Mouse (Mus musculus) A20 (cell line): ENCODE data around the gene Gm28042.

Experiments
- DNase-seq: peaks from one replicate; pipeline ENCODE4 v3.0.0-alpha.2; 2011; ENCODE audit warnings: low read depth, low spot score

Gene Gm28042

DNA sequence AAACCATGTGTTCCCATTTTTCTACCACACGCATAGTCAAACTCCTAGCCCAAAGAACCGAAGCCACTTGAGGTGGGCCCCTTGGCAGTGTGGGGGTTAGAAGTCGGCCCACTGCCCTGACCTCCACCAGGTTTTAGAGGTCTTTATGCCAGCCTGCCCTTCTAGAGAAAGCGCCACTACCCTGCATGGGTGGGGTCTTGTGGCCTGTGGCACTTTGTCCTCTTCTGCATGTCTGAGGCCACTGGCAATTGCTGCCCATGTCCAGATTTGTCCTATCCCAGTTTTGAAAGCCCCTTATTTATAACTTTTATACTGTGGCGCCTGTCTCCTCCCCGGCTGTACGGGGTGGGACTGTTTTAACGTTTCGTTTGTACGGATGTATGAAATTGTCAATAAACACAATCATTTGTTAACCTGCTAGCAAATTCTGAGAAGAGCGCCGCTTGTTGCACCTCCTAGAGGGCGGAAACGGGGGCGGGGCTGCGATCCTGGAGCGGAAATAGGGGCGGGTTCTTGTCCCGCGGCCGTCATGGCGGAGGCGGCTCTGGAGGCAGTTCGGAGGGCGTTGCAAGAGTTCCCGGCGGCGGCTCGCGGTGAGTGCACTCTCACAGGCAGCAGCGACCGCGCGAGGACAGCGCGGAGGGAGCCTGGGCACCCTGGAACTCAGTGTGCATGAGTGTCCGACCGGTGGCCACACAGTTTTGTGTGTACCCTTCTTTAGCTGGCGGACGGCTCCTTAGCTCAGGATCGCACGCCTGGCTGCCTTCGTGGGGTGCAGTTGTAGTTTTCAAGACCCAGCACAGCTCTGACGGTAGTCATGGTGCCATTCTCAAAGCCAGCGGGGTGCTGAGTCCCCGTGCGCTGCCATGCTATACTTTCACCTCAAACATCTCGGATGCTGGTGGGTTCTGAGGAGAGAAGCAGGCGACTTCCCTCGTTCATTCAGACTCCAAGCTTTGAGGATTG lies at the start of gene Gm28042, which contains the start of gene Jmjd7:
Gene Gm28042 (plus strand): TSS at position 510 of the 966 bp plus-strand sequence.
Gene Jmjd7 (plus strand): TSS at position 500 of the 966 bp plus-strand sequence.
- peak; percentile 95 for DNase-seq

DNA sequence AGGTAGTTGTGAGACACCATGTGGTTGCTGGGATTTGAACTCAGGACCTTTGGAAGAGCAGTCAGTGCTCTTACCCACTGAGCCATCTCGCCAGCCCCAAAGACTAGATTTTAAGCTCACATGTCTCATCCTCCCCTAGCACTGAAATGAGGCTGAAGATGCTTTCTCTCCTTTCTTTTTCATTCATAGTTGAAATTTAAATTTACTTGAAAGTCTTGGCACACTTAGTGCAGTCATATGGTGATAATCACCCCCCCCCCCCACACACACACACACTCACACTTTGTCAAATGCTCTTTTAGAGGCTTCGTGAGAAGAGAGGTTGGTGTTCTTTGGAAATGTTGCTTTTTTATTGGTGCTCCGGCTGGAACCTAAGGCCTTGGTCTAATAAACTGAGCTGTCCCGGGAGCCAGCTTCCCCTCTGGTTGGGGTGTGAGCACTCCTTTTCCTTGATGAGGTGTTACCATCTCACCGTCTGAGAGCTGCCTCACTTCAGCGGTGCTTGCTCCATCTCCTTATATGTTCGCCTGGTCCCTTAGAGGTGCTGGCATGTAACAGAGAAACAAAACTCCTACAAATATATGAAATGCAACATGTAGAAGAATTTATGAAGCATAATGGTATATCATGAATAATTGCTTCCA lies 46.8 kb upstream of the Gm28042 start:
- no peak for DNase-seq

DNA sequence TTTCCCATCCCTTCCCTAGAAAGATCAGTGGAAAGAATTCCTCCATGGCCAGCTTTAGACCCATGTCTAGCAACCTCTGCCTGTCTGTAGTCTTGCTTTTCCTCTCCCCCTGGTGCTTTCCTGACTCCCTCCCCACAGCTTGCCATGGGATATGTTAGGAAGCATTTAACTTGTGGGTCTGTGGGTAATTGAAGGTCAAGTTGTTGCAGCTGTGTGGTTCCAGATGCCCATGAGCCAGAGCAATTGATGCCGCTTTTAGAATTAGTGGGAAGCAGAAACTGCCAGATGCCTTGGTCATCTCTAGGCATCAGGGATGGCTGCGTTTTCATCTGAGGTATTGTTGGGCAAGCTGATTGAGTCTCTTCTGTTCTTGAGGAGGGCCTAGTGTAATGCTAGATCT lies 45.7 kb upstream of the Gm28042 start:
- DNase-seq = no peak

DNA sequence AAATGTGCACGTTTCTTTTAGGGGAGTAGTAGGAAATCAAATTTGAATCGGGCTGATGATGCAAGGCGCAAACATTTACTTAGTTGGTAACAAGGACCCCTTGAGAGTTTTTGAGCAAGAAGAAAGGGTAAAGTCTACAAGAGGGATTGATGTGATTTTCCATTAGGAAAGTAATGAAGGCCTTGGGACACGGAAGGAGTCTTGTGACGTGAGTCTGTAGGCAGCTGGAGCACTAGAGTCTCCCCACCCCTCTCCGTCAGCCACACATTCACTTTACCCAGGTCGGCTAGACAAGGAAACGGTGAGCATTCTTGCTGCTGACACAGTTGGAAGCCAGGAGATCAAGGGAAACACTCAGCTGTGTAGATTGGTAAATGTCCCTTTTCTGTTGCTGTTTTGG lies 41.4 kb upstream of the Gm28042 start:
- DNase-seq = no peak

DNA sequence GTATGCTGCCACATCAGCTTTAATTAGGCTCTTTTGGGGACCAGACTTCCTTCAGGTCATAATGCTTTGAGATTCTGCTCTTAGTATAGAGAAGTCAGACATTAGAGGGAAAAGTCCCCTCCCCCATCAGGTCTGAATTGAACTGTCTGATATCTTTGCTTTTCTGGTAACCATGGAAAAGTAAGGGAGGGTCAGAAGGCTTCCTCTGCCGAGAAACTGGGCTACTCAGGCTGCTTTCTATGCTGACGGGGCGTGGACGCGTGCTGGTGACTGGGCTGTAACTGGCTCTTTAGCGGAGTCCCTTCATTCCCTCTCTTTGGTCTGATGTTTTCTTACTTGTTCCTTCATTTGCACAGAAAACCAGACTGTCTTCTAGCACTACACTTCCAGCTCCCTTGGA lies 40.9 kb upstream of the Gm28042 start:
- no peak for DNase-seq

DNA sequence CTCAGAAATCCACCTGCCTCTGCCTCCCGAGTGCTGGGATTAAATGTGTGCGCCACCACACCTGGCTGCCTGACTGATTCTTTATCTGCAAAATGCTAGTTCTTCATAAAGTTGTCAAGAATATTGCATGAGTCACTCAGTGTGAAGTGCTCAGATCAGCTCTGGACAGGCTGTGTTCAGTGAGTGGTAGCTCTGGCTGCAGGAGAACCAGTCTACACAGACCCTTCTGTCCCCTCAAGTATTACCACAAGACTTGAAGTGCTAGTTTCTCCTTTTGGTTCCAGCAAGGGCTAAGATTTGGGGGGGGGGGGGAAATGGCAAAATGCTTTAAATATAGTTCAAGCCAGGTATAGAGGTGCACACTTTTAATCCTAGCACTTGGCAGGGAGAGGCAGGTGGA lies 39.9 kb upstream of the Gm28042 start:
- no peak for DNase-seq

DNA sequence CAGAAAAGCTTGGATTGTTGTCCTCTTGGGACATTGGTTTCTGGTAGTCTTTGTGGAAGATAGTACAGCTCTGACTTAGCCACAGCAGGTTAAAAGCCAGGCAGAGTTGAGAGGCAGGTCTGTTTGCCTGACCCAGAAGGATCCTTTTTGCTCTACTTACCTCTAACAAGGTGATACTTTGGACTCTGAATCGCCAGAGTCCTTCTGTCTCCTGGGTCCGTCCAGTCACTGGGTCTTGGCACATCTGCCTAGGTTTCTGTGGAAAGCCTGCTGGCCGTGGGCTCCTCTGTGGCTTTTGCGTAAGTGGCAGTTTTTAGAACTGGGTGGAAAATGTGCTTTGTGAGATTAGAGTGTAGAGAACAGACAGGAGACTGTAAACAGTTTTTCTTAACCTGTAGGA lies 38.3 kb upstream of the Gm28042 start:
- no peak for DNase-seq

DNA sequence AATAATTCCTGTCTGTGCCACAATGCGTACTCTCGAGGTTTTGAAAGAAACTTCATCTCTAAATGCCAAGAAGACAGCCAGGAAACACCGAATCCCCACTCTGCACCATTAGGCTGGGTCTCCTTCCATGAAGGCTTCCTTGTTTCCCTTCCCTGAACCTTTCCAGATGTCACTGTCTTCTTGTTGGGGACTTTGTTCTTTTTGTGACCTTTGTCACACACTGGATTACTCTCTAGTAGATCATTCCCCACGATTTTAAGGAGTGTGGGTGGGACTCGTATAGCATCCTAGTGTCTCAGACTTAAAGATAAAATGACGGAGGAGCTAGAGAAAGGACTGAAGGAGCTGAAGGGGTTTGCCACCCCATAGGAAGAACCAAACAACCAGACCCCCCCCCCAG lies 36.4 kb upstream of the Gm28042 start:
- DNase-seq = no peak

DNA sequence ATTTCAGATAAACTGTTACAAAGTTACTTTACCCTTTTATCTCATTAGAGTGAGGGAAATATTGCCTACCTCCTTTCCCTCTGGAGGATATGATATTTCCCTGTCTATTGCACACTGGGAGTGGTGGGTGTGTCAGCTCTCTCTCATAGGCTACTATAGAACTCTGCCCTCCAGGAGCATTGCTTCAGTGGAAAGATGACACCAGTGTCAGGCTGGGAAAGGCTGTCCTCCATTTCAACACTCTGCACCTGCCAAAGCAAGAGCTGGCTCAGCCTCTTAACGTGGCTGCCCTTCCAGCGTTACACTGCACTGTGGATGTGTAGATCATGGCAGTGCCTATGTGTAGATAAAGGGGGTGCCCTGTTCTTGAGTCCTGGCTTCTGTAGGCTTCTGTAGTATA lies 34.9 kb upstream of the Gm28042 start:
- no peak for DNase-seq

DNA sequence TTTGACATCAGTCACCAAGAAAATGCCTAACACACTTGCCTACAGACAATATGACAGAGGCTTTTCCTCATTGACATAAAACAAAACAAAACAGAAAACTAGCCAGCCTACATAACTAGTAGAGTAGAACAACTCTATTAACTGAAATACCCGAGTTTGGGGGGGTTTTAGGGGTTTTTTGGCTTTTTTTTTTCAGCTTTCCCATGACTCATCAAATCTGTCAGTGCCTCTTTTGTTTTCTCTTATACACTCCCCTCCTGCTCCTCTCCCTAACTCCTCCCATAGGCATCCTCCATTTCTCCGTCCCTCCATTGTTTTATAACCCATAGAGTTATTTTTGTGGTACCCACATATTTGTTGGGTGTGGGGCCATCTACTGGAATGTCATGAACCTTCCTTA lies 33.8 kb upstream of the Gm28042 start:
- no peak for DNase-seq

DNA sequence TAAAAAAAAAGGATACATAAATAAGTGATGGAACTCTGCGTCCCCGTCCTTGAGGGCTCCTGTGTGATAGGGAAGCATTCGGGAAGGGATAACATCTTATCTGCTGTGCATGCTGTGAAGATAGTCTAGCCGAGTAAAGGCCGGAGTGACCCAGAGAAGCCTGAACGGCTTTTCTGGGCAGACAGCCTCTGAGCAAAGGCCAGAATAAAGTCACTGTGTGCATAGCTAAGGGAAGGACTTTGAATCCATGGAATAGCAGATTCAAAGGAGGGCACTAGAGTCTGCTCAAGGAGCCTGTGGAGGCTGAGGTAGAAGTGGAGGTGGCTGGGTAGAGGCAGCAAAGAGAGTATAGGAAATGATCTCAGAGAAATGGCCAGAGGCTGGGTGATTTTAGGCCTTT lies 32.5 kb upstream of the Gm28042 start:
- no peak for DNase-seq

DNA sequence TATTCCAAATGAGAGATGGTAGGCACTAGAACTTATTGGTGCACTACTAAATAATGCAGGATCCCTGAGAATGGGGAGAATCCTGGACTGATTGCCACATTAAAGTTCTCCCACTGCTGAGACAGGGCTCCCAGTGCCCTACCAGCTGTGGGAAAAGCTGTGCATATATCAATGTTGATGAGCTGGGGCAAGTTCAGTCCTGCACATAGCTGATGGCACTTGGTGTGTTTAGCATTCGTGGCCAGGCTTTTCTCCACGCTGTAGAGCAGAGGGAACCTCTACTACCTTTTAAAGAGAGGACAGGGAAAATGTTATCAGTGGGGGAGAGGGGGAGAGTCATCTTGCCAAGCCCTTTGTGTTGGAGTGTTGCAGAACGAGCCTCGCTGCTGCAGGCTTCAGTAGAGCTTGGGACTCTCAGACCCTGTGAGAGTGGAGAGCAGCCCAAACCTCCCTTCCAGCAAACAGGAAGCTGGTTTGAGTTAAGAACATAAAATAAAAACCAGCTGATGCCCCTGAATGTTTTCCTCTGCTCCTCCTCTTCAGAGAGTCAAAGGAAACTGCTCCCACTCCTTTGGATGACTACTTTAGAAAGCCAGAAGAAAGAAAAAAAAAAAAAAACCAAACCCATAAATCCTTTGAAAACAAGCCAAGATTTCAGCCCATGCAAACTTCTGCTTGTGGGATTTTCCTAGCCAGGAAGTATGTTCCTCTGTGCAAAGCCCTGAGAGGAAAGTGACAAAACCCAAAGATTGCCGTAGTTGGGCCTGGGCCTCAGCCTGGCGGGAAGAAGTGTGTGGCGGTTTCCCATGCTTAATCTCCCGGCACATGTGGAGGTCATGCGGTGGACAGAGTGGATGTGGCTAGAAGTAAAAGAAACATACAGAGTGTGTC lies 31.7 kb upstream of the Gm28042 start:
- no peak for DNase-seq

DNA sequence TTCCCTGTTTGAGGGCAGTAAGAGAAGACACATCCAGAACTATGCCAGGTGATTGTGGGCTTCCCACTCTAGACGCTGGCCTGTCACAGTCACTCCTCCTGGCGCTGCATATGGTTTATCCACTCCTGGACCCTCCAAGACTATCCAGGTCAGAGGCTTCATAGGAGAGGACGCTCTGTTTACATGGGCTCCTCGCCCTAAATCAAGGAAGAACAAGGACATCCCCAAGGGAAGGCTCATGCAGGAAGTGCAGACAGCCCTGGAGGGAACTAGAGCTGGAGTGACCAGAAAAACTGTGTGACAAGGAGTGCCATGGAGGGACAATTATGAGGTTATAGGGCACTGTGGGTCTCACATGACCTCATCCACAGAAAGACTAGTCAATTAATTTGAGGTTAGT lies 29.9 kb upstream of the Gm28042 start:
- no peak for DNase-seq

DNA sequence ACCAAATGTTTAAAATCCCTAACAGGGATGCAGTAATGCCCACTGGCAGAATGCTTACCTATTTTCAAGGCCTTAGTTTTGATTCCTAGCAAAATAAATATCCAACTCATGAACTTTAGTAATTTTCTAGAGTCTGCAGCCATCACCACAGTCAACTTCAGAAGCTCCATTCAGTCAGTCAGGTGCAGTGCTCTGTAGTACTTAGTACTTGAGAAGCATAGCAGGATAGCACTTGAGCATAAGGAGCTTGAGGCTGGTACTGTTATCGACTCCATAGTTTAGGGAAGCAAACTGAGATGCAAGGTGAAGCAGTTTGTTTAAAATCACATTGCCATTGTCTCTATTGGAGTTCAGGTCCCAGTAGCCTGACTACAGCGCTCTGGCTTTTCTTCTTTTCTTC lies 27.6 kb upstream of the Gm28042 start:
- DNase-seq = no peak

DNA sequence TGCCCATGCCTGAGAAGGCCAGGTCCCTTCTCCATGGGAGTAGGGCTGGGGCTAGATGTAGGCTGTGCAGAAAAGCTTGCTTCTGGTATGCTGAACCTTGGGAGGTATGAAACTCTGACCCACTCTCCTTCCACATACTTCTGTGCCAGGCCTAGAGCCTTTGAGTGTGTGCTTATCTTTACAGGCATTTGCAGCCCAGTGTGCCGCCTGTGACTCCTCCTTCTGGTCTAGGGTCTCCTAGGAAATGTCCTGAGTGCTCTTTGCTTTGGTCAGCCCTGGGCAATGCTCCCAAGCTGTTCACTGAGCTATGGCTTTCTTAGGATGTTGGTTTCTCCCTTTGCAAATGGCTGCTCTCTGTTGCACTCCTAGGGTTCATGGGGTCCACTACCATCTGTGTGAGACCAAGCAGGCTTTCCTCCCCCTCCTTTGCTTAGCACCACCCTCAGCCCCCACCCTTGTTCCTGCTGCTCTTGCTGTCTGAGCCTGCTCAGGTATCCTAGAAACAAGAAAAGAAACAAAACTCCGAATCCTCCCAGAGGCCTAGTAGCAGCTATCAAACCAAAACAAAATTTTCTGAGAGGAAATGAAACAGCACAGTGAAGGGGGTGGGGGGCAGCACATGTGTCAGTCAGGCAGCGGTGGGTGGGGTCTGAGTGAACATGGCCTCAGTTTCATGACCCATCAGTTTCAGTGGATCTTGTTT lies 26.3 kb upstream of the Gm28042 start:
- peak; percentile 61 for DNase-seq

DNA sequence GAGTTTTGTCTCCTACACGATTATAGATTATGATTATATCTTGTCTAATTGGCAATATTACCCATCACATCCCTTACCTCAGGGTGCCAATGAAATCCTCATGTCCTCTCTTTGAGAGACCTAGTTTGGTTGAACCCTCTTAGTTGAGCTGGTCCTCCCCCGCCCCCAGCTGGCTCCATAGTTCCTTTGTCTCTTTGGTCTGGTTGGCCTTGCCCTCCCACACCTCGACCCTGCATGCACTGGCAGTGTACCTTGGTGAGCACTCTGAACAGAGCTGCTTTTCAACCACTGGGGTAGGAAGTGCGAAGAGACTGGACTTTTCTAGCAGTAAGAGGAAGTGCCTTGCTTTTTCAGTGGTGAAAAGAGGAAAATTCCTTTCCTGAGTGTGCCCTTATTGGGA lies 25.3 kb upstream of the Gm28042 start:
- no peak for DNase-seq

DNA sequence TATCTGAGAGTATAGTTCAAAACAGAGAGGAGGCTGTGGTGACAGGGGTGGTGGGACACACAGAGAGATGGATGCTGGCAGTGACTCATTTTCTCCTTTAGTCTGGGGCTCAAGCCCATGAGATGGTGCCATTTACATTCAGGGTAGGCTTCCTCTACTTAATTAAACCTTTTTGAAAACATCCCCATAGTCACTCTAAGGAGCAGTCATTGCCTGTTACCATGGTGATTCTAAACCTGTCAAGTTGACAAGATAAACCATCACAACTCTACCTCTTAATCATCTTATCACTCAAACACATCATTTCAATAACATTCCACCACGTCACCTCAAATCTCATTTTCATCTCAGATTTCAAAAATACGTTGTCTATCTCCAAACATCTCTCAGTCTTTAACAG lies 23.3 kb upstream of the Gm28042 start:
- no peak for DNase-seq

DNA sequence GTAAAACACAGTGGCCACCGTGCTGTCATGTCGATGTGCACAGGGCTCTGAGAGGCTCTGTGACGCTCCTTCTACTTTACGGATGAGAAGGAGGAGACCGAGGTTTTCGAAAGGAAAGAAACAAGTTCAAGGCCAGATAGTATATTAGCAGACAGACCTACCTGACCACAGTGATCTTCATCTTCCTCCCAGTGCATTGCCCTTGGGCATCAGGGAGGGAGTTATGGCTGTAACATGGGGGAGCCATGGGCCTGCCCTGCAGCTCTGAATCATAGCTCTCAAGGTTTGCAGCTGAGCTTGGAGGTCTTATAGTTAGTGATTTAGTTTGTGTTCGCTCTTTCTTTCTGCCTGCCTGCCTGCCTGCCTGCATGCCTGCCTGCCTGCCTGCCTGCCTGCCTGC lies 20.6 kb upstream of the Gm28042 start:
- DNase-seq = no peak

DNA sequence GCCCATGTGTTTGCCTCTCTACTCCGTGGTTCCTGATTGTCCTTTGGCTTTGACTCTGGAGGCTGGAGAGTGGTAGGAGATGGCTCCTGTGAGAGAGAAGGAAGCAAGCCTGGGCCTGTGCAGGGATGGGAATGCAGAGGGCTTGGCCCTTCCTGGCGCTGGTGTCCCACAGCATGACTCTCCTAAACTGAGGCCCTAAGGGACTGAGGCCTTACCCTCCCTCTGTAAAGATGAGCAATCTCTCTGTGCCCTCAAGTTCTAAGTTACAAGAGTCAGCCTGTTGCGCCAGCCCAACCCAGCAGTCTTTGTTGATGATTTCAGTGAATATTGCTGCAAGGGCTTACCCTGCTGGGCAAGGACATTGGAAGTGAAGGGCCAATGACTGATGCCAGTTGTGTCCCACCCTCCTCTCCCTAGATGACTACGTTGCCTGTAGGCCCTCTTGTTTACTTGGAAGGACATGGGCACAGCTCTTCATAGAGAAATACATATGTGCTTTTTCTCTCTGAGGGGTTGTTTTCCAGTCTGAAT lies 19.5 kb upstream of the Gm28042 start:
- DNase-seq = no peak

DNA sequence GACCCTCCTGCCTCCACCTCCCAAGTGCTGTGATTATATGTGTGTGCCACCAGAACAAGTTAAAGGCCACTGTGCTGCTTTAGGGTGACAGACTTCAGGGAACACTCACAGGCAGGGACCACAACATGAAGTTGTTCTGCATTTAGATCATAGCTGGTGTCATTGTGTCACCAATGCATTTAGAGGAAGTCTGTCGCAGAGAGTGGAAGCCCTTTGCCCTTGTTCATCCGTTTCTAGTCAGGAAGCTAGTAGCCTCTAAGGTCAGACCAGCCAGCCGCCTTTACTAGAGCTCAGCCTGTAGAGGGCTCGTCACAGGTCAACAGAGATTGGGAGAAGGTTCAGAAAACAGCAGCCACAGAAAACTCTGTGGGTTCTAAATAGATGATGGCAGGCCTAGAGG lies 18.6 kb upstream of the Gm28042 start:
- no peak for DNase-seq
